Mouse (Mus musculus) CD4-positive, CD25-positive, alpha-beta regulatory T cell, adult 2 months (primary cell): ENCODE results near the gene Mn1.

Experiments
- DNase-seq: peaks from one replicate; pipeline ENCODE4 v3.0.0-alpha.2; 2012; ENCODE audit warnings: low read depth, low spot score

Mn1 gene

DNA sequence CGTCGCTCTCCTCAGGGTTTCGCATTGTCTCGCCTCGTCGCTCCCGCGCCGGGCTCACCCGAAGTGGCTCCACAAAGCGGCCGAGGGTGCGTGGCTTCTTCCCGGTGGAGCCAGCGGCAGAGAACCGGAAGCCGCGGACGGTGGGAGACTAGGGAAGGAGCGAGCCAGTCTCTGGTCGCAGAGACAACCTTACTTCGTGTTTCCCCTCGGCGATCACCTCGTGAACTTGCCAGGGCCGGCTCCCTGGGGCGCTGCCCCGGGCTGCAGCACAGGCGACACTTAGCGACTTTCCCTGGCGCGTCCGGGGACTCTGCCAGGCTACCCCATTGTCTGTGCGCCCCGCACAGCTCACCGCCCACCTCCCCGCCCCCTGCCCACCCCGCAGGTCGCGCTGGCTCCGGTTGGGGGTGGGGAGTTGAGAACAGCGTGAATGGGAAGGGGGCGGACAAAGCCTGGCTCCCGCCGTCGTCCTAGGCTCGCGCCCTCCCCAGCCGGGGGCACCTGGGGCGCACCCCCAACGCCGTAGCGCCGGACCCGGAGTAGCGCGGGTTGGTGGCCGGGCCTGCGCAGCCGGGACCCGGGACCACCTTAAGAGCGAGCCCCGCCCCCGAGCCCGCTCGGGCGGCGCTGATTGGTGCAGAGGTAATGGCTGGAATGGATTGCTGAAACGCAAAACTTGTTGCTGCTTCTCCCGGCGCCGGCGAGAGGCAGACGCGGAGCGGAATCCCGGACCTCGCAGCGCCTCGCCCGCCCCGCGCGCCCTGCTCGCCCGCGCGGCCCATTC is at the start of gene Mn1:
TSS of gene Mn1 (plus strand) at position 772 of the 784 bp plus-strand sequence.
- DNase-seq, result peak; percentile 19

DNA sequence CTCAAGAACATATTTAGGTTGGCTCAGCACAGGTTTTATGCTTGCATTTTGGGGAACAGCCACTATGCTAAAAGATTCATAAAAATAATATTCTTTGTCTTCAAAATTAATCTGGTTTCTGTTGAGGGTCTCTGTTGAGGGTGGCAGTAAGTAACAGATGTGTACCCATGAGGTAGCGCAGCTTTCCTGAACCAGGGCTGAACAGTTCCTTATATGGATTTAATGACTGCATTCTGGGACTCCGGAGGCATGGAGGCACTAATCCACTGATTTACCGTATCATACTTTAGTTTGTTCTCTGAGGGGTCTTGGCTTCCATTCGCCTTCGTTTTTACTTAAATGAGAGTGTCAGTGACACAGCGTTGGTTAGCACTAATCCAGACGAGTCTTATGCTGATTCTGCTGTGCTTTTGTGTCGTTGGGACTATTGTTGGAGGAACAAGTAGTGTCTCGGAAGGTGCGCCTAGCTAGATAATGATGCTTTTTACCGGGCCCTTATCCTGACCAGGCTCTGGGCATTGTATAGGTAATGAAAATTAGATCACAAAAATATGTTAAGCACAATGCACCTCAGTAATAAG is 49.1 kb upstream of the Mn1 start:
- no peak for DNase-seq

DNA sequence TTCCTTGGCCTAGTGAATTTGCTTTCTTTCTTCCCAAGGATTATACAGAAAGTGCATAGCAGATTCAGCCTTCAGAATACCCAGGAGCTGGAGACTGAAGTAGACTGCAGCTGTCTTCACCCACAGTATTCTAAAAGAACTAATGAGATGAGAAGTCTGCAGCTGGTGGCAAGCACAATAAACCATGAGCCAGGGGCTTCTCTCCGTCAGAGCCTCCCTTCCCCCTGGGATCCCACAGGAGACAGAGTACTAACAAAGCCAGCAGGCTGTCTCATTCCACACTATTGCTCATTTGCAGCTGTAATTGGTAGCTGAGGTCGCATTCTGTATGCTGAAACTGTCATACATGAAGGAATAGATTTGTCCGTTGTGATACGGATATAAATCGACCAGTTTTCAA is 48.6 kb upstream of the Mn1 start:
- no peak for DNase-seq

DNA sequence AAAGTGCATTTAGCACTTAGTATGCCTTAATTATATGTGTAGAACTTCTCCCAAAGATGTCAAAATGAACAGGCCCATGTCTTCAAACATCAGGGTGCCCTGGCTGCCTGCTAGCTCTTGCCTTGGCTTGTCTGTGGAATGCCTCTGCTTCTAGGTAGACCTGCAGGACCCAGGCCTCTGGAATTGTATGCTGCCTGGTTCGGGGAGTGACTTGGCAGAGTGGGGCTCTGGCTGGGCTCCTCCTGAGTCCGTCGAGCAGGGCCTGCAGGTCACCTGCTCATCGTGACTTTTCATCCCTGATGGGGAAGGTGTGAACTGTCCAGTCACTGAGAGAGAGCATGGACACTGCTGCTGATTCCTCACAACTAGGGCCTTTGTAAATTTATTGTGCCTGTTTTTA is 41.5 kb upstream of the Mn1 start:
- no peak for DNase-seq

DNA sequence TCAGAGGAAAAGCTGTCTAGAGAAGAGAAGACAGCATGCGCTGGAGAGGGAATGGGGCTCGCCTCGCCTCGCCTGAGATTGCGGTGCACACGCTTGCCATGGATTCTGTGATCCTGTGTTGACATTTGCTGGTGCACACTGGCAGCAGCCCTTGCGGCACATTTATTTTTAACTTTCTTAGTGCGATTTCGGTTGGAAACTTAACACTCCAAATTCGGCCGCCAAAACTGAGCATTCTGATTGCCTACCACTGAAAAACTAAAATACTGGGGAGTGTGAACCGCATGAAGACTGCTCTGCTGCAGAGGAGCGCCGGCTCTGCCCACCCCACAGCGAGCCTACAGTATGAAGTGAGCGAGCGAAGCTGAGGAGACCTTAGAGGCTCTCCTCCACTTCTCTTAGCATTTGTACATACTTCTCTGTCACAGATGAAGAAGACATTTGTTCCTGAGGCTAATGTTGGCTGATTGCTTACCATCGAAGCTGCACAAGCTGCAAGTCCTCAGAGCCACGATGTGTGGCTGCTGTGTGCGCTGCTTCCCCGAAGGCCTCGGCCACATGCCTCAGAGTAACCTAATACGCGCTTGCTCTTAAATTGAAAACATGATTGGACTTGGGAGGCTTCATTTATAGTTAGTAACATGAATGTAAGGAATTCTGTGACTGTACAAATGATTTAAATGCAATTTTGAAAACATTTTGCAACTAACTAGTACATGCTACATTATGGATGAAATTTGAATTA is 40.7 kb upstream of the Mn1 start:
- no peak for DNase-seq

DNA sequence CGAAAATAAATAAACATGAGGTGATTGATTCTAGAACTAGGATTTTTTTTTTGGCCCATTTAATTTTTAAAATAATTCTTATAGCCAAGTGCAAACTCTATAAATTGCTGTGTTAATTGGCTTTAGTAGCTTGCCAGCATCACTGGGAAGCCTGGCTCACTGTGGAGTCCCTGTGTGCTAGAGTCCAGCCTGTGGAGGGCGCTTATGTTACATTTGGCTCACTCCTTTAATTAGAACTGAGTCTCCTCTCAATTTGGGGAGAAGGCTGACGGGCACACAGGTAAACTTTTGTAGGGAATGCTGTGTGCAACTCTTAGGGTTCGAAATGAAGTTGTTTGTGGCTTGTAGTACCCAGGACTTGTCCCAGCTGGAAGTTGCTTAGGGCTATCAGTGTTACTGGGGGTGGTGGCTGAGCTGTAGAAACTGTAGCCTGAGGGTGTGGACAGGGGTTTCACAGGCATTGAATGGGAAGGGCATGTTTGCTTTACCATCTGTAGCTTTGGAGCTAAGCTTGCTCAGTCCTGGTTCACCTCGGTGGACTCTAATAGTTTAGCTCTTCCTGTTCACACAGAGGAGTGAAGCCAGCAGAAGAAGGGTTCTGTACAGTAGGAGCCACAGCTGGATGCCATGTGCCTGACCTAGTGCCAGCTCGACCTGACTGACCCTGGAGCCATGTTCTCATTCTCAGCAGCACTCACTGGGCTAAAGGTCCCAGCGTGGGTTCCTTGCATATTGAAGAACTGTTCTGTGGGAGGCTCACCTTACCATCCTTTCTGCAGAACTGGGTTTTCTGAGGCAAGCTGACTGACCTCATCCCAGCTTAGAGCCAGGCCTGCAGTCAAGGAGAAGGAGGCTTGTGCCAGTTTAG is 38.8 kb upstream of the Mn1 start:
- DNase-seq, result no peak

DNA sequence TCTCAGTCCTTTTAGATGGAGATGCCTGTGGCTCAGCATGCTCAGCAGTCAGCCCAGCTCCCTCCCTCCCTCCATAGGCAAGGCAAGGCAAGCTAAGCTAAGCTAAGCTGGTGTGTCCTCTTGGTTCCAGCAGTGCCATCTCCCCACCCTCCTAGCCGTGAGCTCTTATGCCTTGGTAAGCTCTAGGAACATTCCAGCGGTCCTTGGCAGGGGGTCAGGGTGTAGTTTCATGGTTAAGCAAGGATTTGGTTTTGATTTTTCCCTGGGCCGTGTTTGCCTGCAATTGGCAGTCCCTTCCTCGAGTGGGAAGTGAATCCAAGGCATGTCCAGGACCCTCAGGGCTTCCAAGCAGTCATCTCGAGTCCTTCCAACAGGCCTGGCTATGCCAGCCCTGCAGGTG is 33.8 kb upstream of the Mn1 start:
- no peak for DNase-seq

DNA sequence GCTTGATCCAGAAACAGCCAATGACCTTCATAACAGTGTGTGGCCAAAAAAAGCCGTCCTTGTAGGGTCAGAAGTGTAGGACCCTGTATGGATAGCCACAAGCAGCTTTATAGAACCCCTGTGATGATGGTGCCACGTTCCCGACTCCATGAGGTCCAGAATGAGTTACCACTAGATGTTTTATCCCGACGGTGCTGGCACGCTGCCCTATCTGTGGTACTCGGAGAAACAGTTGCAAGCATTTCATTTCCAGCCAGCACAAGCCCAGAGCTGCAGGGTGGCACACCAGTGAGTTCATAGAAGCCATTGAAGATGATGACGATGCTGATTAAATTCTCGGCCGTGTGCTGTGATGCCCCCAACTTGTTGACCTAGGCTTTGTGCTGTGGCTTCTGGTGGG is 26.3 kb upstream of the Mn1 start:
- no peak for DNase-seq

DNA sequence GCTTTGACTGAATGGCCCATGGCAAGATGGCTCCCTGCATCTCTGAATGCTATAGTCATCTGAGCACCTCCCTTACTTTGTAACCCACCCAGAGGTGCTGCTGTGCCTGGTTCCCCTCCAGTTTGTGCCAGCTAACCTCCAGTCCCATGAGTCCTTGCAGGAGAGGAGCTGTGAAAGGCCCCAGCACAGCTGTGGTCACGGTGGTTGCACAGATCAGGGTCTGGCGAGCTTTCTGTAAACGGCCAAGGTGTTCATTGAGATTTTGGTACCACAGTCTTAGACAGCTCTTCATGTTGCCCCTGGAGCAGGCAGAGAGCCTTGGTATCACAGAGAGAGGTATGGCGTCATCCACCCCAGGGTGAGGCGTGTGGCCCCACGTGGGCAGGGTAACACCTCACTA is 25.7 kb upstream of the Mn1 start:
- no peak for DNase-seq

DNA sequence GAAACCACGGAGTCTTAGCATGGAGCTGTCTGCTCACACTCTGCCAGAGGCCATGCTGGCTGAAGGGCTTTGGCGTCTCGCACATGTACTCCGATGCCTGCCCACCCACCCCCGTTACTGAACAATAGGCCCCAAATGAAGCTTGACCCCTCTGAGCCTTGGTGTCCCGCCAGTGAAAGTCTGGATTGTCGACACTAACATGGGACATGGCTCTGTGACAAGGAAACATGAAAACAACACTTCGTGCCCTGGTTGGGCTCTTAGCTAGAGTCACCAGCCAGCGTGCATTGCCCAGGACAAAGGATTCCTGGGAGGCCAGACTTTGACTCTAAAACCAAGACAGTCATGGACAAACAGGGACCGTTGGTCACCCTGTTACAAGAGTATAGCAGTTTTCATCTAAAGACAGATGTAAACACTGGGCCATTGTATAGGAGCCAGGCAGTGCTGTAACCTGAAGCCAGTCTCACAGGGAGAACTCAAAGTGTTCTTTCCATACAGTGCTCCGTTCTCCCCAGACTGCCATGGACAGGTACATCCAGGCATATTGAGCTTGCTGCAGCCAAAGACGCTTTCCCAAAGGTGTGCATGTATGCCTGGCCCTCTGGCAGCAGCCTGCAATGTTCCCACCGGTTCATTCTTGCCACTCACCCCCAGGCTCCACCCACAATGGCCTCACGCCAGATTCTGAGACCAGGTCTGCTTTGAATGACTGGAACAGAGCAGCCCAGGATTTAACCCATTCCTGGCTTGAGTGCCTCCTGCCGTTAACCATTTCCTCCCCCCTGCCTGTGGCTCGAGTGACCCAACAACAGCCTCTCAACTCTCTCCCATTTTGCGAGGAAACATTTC is 23.6 kb upstream of the Mn1 start:
- DNase-seq, result no peak

DNA sequence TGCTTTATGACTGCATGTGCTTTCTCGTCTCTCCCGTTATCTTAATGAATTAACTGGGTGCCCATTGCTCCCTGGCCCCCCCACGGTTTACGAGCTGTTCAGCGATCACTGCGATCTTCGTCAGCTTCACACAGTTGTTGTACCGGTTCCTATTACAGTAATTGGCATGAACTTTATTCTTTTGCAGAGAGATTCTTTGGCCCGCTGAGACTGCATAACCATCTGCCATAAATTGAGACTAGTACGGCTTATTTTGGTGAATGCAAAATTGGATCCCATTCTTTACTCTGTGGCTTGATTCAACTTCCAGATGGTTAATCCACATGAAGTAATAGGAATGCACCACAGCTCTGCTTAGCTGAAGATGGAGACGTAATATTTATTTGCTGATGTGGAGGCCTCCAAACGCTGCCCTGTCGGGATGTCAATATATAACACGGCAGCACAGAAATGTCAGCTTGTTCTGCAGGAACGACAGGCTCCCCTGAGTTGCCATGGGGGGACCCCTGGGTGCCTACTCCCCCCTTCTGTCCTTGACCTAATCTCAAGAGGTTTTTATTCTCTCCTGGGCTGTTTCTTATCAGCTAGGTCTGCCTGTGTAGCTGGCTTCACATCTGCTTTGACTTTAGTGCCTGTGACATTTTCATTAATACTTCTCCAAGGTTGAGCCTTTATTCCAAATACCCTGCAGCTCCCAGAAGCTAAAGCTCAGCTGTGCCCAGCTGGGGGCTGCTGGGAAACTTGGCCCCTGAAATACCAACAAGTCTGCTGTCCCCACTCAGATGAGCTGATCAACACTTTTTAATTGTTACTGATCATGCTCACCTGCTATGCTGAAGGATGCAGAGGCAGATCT is 22.7 kb upstream of the Mn1 start:
- DNase-seq, result no peak

DNA sequence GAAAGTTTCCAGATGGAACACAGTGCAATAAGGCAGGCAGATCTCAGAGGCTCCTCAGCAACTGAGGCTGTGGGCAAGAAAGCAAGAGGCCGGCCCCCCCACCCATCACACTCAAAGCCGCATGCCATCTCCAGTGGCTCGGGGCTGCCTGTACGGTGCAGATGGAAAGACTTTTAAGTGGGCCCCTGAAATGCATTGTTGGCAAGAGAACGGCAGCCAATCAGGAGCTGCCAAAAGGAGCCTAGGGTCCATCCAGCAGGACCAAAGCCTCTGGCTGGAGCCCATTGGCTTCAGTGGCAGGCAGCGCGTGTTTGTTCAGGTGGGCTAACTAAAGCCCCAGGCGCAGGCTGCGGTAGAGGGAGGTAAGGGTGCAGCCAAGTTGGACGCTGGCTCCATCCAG is 21.4 kb upstream of the Mn1 start:
- no peak for DNase-seq

DNA sequence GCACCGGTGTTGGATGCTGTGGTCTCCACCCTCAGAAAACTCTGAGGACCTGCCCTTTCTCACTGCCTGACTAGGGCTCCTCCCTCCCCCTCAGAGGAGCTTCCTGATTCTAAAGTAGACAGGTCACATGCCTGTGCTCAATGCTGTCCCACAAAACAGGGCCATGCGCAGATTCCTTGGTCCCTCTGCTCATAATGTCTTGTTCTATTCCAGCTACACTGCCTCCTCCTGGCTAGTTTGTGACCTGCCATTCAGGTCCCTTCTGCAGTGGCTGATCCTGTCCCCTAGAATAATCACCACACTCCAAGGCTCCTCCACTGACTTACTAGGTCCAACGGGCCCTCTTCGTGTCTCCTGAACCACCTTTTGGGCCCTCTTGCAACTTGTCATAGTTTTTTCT is 21.0 kb upstream of the Mn1 start:
- no peak for DNase-seq

DNA sequence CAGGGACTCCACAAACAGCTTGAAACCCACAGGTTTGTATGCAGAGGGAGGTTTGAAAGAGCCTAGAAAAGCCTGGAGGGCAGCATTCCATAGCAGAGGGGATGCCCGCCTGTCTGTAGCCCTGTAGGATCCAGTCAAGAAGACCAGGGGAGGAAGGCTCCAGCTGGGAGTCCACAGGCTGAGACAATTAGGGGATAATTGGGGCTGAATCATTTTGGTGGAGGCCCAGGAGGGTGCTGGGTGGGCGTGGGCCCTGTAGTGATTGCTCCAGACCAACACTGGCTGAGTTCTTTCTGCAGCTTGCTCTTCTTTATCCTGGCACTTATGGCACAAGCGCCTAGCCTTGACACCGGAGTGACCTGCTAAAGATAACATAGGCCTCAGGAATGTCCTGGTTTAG is 18.7 kb upstream of the Mn1 start:
- DNase-seq, result no peak

DNA sequence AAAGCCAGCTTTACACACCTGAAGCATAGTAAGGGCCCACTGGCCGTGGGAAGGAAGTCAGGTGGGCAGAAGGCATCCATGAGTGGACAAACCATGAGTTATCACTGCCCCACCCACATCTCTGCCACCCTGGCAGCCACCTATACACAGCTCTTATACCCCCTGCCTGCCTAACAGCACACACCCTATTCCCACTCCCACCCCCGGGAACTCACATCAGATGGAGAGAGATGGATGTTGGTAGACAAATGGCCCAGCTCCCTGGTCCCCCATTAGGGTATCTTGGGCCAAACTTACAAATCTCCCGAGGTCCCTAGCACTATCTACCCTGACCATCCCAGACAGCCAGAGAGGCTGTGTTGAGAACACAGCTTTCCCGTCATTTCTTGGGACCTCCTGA is 17.9 kb upstream of the Mn1 start:
- DNase-seq, result no peak

DNA sequence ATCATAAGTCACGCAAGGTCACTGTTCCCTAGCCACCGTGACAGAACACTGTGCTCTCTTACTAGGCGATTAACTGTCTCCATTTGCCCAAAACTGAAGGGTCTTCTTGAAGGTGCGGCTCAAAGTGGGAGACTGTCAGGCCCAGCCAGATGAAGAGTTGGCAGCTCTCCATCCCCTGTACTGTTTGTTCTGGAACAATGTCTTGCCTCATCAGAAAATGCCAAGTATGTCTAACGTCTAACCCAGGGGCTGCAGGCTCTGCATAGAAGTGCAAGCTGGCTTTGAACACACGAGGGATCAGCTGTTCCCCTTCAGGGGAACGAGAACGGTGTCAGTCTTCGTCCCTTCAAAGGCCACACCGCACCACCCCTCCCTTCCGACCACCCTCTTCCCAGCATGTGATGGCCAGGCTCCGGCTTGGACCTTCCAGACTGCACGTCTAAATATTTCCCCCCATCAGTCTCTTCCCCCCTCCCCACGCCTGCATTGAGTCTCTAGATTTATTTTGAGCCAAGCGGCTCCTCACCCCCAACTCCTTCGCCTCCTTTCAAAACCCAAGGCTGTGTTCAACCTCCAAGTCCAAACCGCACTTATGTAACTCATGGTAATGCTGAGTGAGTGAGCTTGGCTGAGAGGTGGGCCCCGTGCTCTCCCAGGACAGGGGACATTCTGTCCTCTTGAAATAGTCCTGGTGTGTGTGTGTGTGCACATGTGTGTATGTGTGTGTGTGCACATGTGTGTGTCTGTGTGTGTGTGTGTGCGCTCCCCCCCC is 15.1 kb upstream of the Mn1 start:
- DNase-seq, result no peak

DNA sequence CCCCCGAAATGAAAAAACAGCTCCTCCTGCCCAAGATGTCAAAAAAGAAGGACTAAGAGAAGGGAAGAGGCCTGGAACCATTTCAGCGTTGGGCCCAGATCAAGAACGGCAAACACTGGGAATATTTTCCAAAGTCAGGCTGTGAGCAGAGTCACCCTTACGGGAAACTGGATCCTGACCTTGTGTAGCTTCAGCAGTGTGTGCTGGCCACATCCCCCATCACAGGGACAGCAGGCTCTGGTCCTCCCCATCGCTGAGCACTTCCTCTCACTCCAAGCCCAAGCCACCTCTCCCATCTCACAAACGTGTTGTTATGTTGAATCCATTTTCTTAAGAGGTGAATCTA is 14.5 kb upstream of the Mn1 start:
- DNase-seq, result no peak

DNA sequence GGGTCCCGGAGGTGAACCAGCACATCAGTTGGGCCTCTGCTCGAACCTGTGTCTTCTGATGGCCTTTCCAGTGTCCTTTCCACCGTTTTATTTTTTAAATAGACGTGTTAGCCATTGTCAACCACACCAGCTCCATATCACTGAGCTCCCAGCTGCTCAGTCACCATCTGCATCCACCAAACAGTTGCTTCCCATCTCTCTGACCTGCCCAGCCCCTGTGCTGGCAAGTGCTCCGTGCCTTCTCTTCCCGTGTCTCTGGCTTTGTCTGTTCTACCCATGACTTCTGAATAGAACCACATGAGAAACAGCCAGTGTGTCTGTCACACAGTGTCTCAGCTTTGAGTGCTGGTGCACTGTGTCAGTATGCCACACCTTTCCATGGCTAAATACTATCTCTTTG is 12.4 kb upstream of the Mn1 start:
- no peak for DNase-seq

DNA sequence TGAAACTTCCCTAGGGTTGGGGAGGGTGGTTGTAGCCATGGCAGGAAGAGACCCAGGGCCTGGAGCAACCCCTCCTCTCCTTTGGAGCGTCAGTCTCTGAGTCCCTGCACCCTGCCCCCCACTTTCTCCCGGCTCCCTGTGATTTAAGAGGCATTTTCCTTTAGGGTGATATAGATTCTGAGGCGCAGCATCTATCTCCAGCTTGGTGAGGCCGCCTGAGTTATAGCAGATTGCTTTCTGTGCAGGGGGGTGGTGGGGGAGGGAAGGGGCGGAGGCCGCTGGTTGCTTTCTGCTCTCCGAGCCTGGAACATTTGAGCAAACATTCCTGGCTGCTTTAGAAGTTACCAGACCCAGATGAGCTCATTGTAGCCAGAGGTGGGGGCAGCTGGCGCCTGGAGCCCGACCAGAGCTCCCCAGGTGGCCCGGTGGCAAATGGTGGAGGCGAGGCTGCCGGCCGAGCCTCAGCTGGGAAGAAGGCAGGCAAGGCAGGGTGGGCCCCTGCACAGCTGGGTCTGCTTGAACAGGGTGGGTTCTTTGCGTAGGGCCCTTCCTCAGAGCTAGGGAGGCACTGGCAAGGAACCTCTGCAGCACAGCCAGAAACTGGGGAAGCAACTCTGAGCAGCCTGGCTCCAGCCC is 8.6 kb upstream of the Mn1 start:
- no peak for DNase-seq
